Mouse (Mus musculus) right cerebral cortex, postnatal 25 days (tissue): ENCODE data around the gene St3gal3.

ENCODE experiments used
- DNase-seq: peaks from one replicate; pipeline ENCODE4 v3.0.0; 2022

The St3gal3 gene

DNA sequence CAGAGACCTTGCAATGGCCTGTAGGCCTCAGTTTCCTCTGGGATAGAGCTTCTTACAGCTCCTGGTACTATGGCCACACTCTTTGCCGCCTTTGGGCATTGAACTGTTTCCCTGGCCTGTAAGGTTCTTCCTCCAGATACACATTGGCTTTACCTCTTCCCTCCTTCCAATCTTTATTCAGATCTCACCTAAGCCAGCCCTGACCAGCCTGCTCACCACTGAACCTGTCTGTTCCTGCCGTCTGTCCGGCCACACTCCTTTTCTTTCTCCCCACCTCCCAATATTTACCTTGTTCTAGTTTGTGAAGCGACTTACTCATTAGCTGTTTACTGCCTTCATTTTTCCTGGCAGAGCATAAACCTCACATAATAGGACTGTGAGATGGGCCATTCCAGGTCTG lies 155.5 kb downstream of the St3gal3 start:
- DNase-seq: no peak

DNA sequence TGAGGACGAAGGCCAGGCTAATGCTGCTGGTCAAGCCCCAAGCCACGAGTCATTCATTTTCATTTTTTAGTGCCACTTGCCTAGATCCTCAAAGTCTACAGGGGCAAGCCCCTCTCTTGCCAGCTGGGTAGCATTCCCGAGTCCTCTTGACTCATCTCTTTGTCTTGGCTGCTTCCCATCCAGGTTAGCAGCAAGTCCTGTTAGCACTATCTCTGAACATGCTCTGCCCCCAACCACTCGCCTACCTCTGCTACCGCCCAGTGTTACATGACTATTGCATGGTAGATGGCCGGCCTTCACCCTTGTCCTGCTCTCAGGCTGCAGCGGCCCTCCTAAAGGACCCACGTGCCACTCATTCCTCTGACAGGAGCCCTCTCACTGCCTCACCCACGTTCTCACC lies 156.4 kb downstream of the St3gal3 start:
- DNase-seq: no peak

DNA sequence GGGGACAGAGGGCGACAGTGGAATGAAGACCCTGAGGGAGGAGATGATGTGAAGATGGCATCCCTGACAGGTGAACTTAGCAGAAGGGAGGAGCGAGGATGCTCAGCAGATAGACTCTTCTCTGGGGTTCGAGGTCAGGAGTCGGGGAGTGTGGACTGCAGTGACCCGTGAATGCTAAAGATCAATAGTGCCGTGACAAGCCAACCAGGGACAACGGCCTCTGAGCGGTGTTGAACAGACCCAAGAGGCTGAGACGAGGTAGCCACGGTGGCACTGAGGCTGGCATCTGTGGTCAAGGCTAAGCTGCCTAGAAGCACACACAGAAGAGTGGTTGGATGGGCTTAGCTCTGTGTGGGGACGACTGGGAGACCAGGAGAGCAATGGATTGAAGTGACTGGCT lies 156.9 kb downstream of the St3gal3 start:
- no peak for DNase-seq

DNA sequence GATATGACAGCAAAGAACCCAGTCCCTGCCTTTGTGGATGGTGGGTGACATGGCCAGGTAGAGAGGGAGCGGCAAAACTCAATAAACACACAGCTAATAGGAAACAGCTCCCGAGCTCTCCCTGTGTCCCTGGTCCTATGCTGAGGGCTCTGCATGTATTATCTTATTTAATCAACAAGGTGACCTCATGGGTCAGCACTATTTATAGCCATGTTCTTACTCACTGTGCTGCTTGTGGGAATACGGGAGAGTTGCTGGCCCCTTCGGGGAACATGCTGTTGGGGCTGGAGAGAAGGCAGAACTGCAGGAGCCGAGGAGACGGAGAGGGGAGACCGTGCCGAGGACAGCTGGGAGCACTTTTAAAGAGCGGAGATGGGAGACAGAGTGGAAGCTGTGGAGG lies 157.3 kb downstream of the St3gal3 start:
- DNase-seq: no peak

- no peak for DNase-seq
Observed at GRCm38 (mm10) chr4:117975820-117976219, 158.9 kb downstream of the St3gal3 start.

GRCm38 (mm10) chr4:117974719-117975118 lies 160.0 kb downstream of the St3gal3 start:
- peak; percentile 43 for DNase-seq

DNA sequence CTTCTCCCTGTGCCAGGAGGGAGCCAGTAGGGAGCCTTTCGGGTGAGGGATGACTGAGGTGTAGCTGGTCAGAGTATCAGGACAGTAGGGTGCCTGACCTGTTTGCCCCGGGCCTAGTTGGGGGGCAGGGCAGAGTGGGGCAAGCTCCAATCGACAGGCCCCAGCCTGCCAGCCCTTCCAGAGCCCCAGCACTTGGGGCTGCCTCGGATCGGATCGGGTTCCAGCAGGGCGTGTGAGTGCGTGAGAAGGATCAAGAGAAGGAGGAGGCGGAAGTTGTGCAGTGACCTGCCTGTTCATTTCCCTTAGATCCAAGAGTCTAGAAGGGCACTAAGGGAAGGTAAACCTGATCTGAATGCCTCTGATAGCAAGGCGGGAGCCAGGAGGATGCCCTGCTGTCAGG lies 161.7 kb downstream of the St3gal3 start:
- DNase-seq: no peak

DNA sequence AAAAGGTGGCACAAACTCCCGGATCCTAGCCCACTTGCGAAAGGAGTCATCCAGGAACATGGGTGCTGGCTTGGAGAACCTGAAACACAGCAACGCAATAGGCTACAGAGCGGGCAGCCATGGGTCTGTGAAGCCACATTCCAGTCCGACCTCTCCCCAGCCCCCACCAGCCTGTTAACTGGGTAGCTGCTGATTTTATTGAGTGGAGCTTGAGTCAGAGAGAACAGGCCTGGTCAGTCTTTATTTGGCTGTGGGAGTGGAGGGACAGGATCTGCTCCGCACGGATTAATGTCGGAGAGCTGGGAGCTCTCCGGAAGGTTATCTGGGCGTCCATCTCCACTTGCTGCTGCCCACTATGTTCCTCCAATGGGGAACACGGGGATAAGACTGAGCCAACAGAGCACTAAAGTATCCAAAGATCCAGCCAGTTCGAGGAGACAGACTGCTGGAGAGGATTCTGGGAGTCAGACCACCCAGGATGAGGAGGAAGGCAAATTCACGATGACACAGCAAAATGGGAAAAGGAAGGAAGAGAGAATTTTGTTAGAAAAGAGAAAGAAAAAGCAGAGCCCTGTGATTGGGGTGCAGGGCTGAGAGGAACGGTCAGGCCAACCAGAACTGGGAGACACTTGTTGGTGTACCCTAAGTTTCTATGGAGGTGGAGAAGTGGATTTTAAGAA lies 170.2 kb downstream of the St3gal3 start:
- no peak for DNase-seq

- DNase-seq: no peak
Observed at GRCm38 (mm10) chr4:117957492-117957891, 177.2 kb downstream of the St3gal3 start.

DNA sequence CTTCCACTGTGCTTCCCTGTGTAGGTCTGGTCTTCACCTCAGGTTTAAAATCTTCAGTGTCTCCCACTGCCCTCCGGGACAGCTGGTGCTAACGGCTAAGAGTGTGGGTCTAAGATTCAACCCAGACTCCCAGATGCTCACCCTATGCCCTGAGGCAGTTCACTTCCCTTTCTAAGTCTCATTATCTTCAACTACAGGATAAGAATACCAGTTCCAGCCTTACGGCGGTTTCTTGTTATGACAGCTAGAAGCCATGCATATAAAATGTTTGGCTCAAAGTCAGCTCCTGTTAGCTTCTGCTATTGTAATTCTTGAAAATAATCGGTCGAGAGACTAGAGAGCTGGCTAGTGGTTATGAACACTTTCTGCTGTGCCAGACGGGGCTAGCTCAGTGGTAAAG lies 187.2 kb downstream of the St3gal3 start:
- DNase-seq: no peak

- DNase-seq: no peak
Observed at GRCm38 (mm10) chr4:117946639-117947305, 187.9 kb downstream of the St3gal3 start.

DNA sequence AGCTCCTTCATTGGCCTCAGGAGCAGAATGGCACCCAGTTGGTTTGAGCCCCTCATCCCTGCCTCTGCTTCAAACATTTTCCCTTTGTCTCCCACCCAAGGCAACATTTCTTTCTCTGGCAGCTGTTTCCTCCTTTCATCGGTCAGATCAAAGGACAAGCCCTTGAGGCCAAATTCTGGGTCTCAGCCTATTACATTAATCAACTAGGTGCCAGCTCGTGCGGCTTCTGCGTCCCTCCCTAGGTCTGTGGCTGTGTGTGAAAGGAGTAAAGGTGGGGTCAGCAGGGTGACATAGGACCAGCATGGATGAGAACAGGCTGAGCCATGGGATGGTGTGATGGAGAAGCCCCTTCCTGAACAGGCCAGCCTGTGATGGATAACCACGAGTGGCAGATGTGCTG lies 191.4 kb downstream of the St3gal3 start:
- no peak for DNase-seq

DNA sequence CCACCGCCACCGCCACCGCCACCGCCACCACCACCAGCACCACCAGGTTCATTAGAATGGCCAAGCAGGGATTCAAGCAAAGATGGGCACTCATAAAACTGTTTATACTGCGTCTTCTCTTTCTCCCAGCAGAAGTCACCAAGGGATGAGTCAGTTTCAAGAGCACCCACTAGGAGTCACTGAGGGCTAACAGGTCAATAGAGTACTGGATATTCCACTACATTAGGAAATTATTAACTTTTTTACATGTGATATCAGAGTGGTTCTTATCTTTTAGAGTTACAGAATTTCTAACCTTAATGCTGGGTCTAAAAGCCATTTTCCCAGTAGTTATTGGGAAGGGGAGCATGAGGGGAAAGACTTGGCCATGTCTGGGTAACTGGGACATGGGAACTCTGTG lies 197.8 kb downstream of the St3gal3 start:
- no peak for DNase-seq

DNA sequence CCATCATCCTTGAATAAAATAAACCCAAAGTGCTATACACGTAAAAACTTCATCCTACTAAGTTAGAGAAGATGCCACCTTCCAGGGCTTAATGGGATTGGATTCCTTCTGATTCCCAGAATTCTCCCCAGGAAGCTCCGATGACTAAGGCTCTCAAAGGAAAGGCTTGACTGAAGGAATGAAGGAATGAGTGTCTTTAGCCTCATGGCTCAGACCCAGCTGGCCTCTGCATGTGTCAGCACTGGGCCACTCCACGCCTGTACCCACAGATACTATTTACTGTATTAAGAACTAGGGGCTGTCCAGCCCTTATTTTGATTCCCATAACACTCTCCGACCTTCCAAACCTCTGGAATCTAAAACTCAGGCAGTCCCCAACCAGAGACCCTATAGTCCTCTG lies 200.6 kb downstream of the St3gal3 start:
- no peak for DNase-seq

DNA sequence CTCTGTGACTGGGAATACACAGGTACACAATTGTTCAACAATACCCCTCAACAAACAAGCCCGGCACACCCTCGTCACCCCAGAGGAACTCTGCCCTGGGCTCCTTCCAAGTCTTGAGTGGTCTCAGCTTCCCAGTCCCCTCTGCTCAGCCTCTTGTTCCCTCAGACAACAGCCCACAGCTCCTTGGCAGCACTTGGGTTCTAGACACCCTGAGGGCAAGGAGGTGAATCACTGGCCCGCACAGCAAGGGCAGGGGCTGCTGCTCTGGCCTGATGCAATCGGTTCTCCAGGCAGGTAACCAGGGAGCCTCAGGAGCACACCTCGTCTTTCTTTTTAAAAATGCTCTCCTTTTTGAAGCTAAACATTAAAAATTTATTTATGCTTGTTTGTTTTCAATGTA lies 201.5 kb downstream of the St3gal3 start:
- DNase-seq: no peak

DNA sequence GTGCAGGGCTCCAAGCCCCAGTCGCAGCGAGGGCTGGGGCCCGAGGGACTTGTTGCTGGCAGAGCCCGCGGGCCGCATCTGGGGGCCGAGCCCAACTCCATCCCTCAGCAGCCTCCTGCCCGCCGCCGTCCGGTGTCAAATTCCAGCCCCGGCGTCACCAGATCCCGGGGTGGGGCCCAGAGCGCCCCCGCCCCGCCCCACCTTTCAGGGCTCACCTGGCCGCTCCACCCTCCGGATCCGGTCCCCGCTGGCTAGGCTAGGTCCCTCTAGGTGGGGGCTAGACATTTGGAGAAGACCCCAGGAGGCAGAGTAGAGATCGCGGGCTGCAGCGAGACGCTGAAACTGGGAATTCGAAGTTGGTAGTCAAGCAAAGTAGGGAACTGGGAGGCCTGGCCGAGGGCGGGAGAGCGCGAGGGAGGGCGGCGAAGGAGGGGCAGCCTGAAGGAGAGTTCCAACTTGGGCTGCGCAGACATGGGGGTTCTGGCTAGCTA lies 205.3 kb downstream of the St3gal3 start, which contains the start of gene Artn:
Gene Artn, minus strand, starts transcription at position 373 of the 491 bp plus-strand sequence.
- DNase-seq: no peak

DNA sequence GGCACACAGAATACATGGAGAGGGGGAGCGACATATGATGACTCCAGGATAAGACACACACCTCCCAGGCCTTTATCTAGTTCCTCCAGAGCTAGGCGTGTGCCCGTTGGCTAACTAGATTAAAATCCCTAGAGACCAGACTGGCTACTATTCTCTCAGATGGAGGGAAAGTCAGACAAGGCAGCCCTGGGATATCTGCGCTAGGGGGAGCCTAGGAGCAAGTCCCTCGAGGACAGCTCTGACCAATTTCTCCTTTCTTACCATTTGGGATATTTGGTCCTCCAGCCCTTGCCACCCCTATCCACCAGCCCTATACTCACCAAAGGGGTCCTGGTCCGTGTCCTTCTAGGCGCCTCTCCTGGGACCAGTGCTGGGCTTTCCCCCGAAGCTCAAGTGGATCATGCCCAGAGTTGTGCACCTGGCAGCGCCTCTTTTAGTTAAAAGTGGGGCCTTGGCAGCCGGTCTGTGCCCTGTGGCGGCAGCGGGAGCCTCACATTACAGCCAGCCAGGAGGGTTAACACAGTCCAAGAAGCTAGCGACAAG lies 205.9 kb downstream of the St3gal3 start:
- DNase-seq: peak; percentile 54

- DNase-seq: no peak
Observed at GRCm38 (mm10) chr4:117928234-117928633, 206.5 kb downstream of the St3gal3 start.

DNA sequence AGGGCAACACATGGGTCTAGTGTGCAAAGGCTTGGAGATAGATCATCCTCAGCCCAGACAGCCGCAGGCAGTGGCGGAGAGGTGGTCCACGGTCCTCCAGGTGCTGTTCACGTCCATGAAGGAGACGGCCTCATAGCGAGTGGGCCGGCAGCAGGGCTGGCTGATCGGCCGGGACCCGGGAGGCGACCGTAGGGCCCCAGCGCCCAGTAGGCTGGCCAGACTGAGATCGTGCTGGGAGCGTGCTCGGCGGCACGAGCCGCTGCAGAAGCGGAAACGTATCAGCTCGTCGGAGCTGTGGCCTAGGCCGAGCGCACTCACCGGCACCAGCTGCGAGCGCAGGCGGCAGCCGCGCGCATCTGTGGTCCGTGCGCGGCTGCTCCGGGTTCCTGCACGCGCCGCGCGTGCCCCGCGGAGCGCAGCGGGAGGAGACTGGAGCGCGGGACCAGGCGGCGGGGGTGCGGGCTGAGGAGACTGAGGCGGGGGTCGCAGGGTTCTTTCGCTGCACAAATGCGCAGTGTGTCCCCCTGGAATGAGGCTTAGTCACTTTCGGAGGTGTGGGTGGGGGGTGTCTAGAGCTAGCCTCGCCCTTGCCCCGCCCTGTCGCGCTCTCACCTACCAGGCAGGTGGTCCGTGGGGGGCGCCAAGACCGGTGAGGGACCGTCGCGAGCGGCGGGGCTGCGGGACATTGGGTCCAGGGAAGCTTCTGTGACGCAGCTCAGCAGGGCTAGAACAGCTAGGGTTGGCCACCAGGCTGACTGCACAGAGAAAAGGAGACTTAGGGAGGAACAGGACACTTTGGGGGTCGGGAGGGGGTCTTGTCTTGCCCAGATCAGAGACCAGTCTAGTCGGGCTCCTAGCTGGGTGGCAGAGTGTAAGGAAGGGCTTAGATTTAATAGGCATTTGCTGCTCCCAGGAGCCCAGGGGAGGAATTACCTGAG lies 207.9 kb downstream of the St3gal3 start:
- DNase-seq: peak; percentile 78

- DNase-seq: no peak
Observed at GRCm38 (mm10) chr4:117924916-117925315, 209.8 kb downstream of the St3gal3 start.

DNA sequence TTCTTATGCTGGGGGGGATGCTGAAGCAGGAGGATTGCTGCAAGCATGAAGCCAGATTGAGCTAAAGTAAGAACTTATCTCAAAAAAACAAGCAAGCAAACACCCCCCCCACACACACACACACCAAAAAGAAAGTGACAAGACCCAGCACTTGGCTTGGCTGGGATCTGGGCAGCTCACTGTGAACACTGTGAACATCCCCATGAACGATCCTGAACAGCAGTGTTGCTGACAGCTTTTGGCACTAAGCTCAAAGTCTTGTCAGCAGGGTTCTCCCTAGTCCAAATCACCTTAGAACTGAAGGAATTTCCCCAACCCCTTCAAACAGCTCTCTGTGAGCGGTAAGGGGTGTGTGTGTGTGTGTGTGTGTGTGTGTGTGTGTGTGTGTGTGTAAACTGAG lies 211.3 kb downstream of the St3gal3 start:
- DNase-seq: no peak

GRCm38 (mm10) chr4:117921358-117921757 lies 213.4 kb downstream of the St3gal3 start:
- no peak for DNase-seq

DNA sequence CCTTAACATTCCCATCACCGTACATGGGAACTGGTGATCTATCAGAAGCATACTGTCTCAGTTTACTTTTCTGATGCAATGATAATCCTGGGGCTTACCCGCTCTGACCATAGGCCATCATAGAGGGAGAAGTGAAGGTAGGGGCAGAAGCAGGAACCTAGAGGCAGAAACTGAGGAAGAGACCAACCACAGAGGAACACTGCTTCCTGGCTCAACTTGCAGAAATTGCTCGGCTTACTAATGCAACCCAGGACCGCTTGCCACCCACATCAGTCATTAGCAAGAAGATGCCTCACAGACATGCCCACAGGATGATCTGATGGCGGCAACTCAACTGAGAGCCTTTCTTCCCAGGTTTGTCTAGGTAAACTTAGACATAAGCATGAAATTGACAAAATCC lies 216.0 kb downstream of the St3gal3 start:
- DNase-seq: no peak
